Mouse (Mus musculus) G1E (cell line): Measurements from ENCODE around the gene Mrto4. TPM values are rescaled to one million over a fixed set of nuclear protein-coding genes. Genes with fewer than 3 reads are reported as not detected.

Experiments
- ATAC-seq: 2 replicates; pipeline ENCODE4 v1.8.0; 2016; ENCODE audit warnings: mild to moderate bottlenecking; ENCODE audit not compliant: insufficient number of reproducible peaks, poor library complexity, low FRiP score, severe bottlenecking; ENCODE audit errors: extremely low read depth
- DNase-seq: peaks from one replicate; pipeline ENCODE4 v3.0.0; 2012; ENCODE audit warnings: low spot score
- H3K27me3 ChIP-seq: 2 replicates; pipeline ENCODE4 v1.6.1; 2012; ENCODE audit warnings: mild to moderate bottlenecking, low read length, inconsistent platforms; ENCODE audit not compliant: insufficient read depth
- H3K36me3 ChIP-seq: replicated peaks from 2 replicates; pipeline ENCODE3; 2012; ENCODE audit warnings: mild to moderate bottlenecking, inconsistent platforms
- H3K4me1 ChIP-seq: 2 replicates; pipeline ENCODE4 v1.6.1; 2012; ENCODE audit warnings: low read depth, low read length, inconsistent platforms, mixed read lengths; ENCODE audit not compliant: insufficient read depth
- H3K4me3 ChIP-seq: 2 replicates; pipeline ENCODE4 v1.5.1; 2012; ENCODE audit warnings: low read depth, mild to moderate bottlenecking, inconsistent platforms, low read length, moderate library complexity, mixed read lengths
- H3K9me3 ChIP-seq: replicated peaks from 2 replicates; pipeline ENCODE4 v1.6.1; 2012; ENCODE audit warnings: inconsistent platforms
- CTCF ChIP-seq: IDR thresholded peaks from 2 replicates; pipeline ENCODE4 v1.5.1; 2012; ENCODE audit warnings: low read depth, low read length, inconsistent platforms, mixed read lengths
- GATA1 ChIP-seq: IDR thresholded peaks from 2 replicates; pipeline ENCODE4 v1.6.1; 2012; ENCODE audit warnings: borderline replicate concordance, low read length, inconsistent platforms, mixed read lengths
- GATA2 ChIP-seq: IDR thresholded peaks from 2 replicates; pipeline ENCODE4 v1.6.1; 2012; ENCODE audit warnings: low read depth, low read length, inconsistent platforms, borderline replicate concordance
- POLR2AphosphoS5 ChIP-seq: IDR thresholded peaks from 2 replicates; pipeline ENCODE4 v1.6.1; 2012; ENCODE audit warnings: low read depth, low read length, inconsistent platforms; ENCODE audit not compliant: insufficient replicate concordance
- TAL1 ChIP-seq: conservative IDR thresholded peaks from 2 replicates; pipeline ENCODE4 v1.6.1; 2012; ENCODE audit warnings: low read depth, low read length, inconsistent platforms, mixed read lengths
- polyA plus RNA-seq: library from polyadenylated mRNA; stranded (reverse); fragments of >175 nt; gene quantifications from 2 replicates; pipeline ENCODE4 v1.2.3, GENCODE M21; 2012
- total RNA-seq, 2 experiments: library from RNA; stranded (forward) in 1 of 2; stranded (reverse) in 1 of 2; fragments of 200-1000 nt in 1 of 2; fragments of >200 nt in 1 of 2; fragmentation: Nextera tagmentation in 1 of 2; gene quantifications; 2 replicates each; pipeline ENCODE4 v1.2.3; 2014 to 2017

The Mrto4 gene
- total and polyA plus RNA-seq, 3 experiments = 60.7 to 97.0 (median 65.6) TPM

DNA sequence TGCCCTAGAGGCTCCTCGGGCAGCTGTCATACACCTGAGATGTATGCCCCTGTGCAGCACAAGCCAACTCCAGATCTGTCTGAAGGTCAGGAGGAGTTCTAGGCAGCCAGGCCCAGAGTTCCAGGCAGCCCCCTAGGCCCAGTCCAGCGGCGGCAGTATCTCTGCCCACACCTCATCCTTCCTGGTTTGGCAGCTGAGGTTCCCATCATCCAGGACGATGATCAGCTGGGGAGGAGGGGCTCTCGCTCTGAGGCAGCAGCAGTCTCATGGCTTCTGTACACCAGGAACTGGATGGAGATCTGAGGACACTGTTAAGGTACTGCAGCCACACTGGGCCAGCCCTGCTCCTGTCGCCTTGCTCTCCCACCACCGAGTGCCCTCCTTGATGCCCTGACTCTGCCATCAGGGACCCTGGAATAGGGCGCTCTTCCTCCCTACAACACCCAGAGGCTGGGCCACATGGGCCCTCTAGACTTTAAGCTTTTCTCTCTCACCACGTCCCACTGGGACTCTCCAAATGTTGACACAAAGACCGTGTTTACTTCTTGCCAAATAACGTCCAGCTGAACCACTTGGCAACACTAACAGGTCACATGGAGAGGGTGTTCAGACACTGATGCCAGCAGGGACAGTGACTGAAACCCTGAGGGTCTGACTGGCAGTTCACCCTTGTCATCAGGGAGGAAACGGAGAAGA, 53.6 kb downstream of the Mrto4 start:
- no peak for ATAC-seq
- Histone ChIP-seq H3K36me3 (peaks cover 68% of the 10 kb centered on the region), H3K27me3 (no peaks in the 10 kb centered on the region), H3K9me3 (no peaks in the 10 kb centered on the region), H3K4me1 (peaks cover 3% of the 10 kb centered on the region; the same call in 1 of the 2 replicates), H3K4me3 (no peak overlapping the region)
- TF ChIP-seq POLR2AphosphoS5 (no peak), GATA2 (no peak), TAL1 (no peak), CTCF (no peak), GATA1 (no peak)
- DNase-seq = no peak

- peaks cover 62% of the 10 kb centered on the region for H3K36me3 ChIP-seq
- no peaks in the 10 kb centered on the region for H3K9me3 ChIP-seq
- H3K27me3 ChIP-seq = no peaks in the 10 kb centered on the region
- H3K4me3 ChIP-seq = no peak overlapping the region
- TF ChIP-seq GATA1 (no peak), CTCF (no peak), TAL1 (no peak), POLR2AphosphoS5 (no peak)
- ATAC-seq (no peak), DNase-seq (no peak)
- H3K4me1 ChIP-seq = peaks cover 3% of the 10 kb centered on the region; the same call in 1 of the 2 replicates
Observed at GRCm38 (mm10) chr4:139297566-139297965, 54.8 kb downstream of the Mrto4 start.

Other genes starting within 250 kb of the Mrto4 start
- gene Minos1, start 221.5 kb downstream of the Mrto4 start, total RNA-seq (2014; fragmentation: Nextera tagmentation) = 342 and 377 TPM in 2 replicates
- 323 and 338 TPM in 2 replicates for gene Minos1, start 221.5 kb downstream of the Mrto4 start, total RNA-seq (2017)
- 11.9 and 12.8 TPM in 2 replicates for gene Minos1, start 221.5 kb downstream of the Mrto4 start, polyA plus RNA-seq
- gene Capzb, start 159.7 kb downstream of the Mrto4 start, total RNA-seq (2014; fragmentation: Nextera tagmentation) = 310 and 312 TPM in 2 replicates
- 86.7 and 91.8 TPM in 2 replicates for gene Capzb, start 159.7 kb downstream of the Mrto4 start, total RNA-seq (2017)
- 99.4 and 110 TPM in 2 replicates for gene Capzb, start 159.7 kb downstream of the Mrto4 start, polyA plus RNA-seq
- 4.3 and 6.8 TPM in 2 replicates for gene Pqlc2, start 41.9 kb downstream of the Mrto4 start, total RNA-seq (2014; fragmentation: Nextera tagmentation)
- 11.8 and 14.0 TPM in 2 replicates for gene Pqlc2, start 41.9 kb downstream of the Mrto4 start, total RNA-seq (2017)
- gene Pqlc2, start 41.9 kb downstream of the Mrto4 start, polyA plus RNA-seq = 3.8 and 4.4 TPM in 2 replicates
- gene Akr7a5, start 41.8 kb downstream of the Mrto4 start, total RNA-seq (2014; fragmentation: Nextera tagmentation) = 7.8 and 13.2 TPM in 2 replicates
- 13.8 and 19.1 TPM in 2 replicates for gene Akr7a5, start 41.8 kb downstream of the Mrto4 start, total RNA-seq (2017)
- 57.3 and 64.0 TPM in 2 replicates for gene Akr7a5, start 41.8 kb downstream of the Mrto4 start, polyA plus RNA-seq
- 21.4 and 26.9 TPM in 2 replicates for gene Emc1, start within 50 bp of the Mrto4 start, total RNA-seq (2014; fragmentation: Nextera tagmentation)
- 20.3 and 20.8 TPM in 2 replicates for gene Emc1, start within 50 bp of the Mrto4 start, total RNA-seq (2017)
- 5.3 and 9.4 TPM in 2 replicates for gene Emc1, start within 50 bp of the Mrto4 start, polyA plus RNA-seq
- gene Ubr4, start within 50 bp of the Mrto4 start, total RNA-seq (2014; fragmentation: Nextera tagmentation) = 386 and 393 TPM in 2 replicates
- 62.2 and 68.1 TPM in 2 replicates for gene Ubr4, start within 50 bp of the Mrto4 start, total RNA-seq (2017)
- gene Ubr4, start within 50 bp of the Mrto4 start, polyA plus RNA-seq = 67.8 and 132 TPM in 2 replicates
- not detected in 2 replicates for gene Iffo2, start 178.0 kb upstream of the Mrto4 start, total RNA-seq (2014; fragmentation: Nextera tagmentation)
- gene Iffo2, start 178.0 kb upstream of the Mrto4 start, total RNA-seq (2017) = 0.35 and 0.38 TPM in 2 replicates
- gene Iffo2, start 178.0 kb upstream of the Mrto4 start, polyA plus RNA-seq = 0.09 and 0.20 TPM in 2 replicates